Mouse (Mus musculus) gastrocnemius, postnatal 25 days (tissue): ENCODE data around the gene Lrfn3. TPM values are rescaled to one million over a fixed set of nuclear protein-coding genes. Genes with fewer than 3 reads are reported as not detected.

Experiments
- DNase-seq: peaks from one replicate; pipeline ENCODE4 v3.0.0; 2022
- long read RNA-seq, 2 experiments: library from polyadenylated mRNA; stranded (forward); transcript quantifications; one replicate each; pipeline ENCODE4 v2.0.0; 2021
- total RNA-seq, 2 experiments: library from RNA; stranded (reverse); gene quantifications; 1 replicate in 1 of 2; 2 replicates in 1 of 2; pipeline ENCODE4 v1.2.3; 2021

Lrfn3 gene
- total RNA-seq = 1 to 10 TPM; 2.5 to 2.6 TPM
- long read RNA-seq, experiment 1, partial matches to known transcripts = 1 of 1 reads
- long read RNA-seq, experiment 1, other reads (novel, unspliced or antisense) = 0 of 1 reads
- long read RNA-seq, experiment 2, partial matches to known transcripts = 1 of 1 reads
- long read RNA-seq, experiment 2, other reads (novel, unspliced or antisense) = 0 of 1 reads

- no peak for DNase-seq
These were observed at the start of gene Lrfn3 for GRCm38 (mm10) chr7:30362652-30363343. Gene Lrfn3, minus strand, starts transcription at chr7:30362772.

- no peak for DNase-seq
These were observed 48.5 kb upstream of the Lrfn3 start for GRCm38 (mm10) chr7:30411023-30411422.

GRCm38 (mm10) chr7:30409789-30410188 is 47.2 kb upstream of the Lrfn3 start:
- no peak for DNase-seq

- no peak for DNase-seq
These were observed 46.1 kb upstream of the Lrfn3 start for GRCm38 (mm10) chr7:30408639-30409038.

- no peak for DNase-seq
These were observed 39.8 kb upstream of the Lrfn3 start for GRCm38 (mm10) chr7:30402343-30402742.

GRCm38 (mm10) chr7:30399671-30400070 is 37.1 kb upstream of the Lrfn3 start:
- DNase-seq = no peak

- DNase-seq = no peak
These were observed 32.3 kb upstream of the Lrfn3 start for GRCm38 (mm10) chr7:30394871-30395270.

GRCm38 (mm10) chr7:30394379-30394778 is 31.8 kb upstream of the Lrfn3 start:
- peak; percentile 32 for DNase-seq

GRCm38 (mm10) chr7:30393631-30394030 is 31.1 kb upstream of the Lrfn3 start:
- DNase-seq = no peak

GRCm38 (mm10) chr7:30392746-30393520 is 30.4 kb upstream of the Lrfn3 start:
- DNase-seq = no peak

- no peak for DNase-seq
These were observed 21.5 kb upstream of the Lrfn3 start for GRCm38 (mm10) chr7:30384106-30384505.

GRCm38 (mm10) chr7:30380061-30380460 is 17.5 kb upstream of the Lrfn3 start:
- no peak for DNase-seq

GRCm38 (mm10) chr7:30373501-30373962 is 11.0 kb upstream of the Lrfn3 start:
- DNase-seq = peak; percentile 91

GRCm38 (mm10) chr7:30367466-30367865 is 4.9 kb upstream of the Lrfn3 start:
- no peak for DNase-seq

- no peak for DNase-seq
These were observed 769 bp upstream of the Lrfn3 start for GRCm38 (mm10) chr7:30363344-30363738.

- no peak for DNase-seq
These were observed 2.5 kb downstream of the Lrfn3 start for GRCm38 (mm10) chr7:30360028-30360427.

GRCm38 (mm10) chr7:30359276-30359865 is 3.2 kb downstream of the Lrfn3 start:
- no peak for DNase-seq

GRCm38 (mm10) chr7:30358378-30359186 is 4.0 kb downstream of the Lrfn3 start:
- no peak for DNase-seq

GRCm38 (mm10) chr7:30354059-30354458 is 8.5 kb downstream of the Lrfn3 start:
- DNase-seq = no peak

GRCm38 (mm10) chr7:30353279-30353822 is 9.2 kb downstream of the Lrfn3 start:
- peak; percentile 39 for DNase-seq

- peak; percentile 28 for DNase-seq
These were observed 14.7 kb downstream of the Lrfn3 start for GRCm38 (mm10) chr7:30347828-30348227.
